ENCODE assay signal across 8 mouse cellular contexts in genomic region chr1:164631679-164632078, GRCm38 (mm10).
A peak's percentile ranks its signal among the peaks of the same experiment; 100 is the strongest.
DNase-seq lines count a peak whose midpoint lies in the region; ATAC-seq and TF ChIP-seq lines count a peak whose summit lies in the region.
"Had no signal": no experiment of that assay in that cellular context is flagged by ENCODE, and none has a peak within 500 bp of the region (broad histone marks: within the 10 kb centered on the region; RNA-seq: fewer than 3 reads in every experiment).

No protein-coding gene starts in this region.

- H3K27me3 ChIP-seq in Patski: no peaks in the 10 kb centered on the region
- H3K27me3 ChIP-seq: lung, embryonic 15.5 days had no signal

- in situ Hi-C loops in Patski (cut with MboI; ENCODE audit: low pct_unique_long_range_greater_than_20kb): no loop called here

- TF ChIP-seq CTCF in Patski (IDR thresholded peaks at IDR 0.05): no peak

- CTCF ChIA-PET in Patski (lab: Charles Lee): interaction anchor here (1.0 to 1.7 kb wide), 4 partner anchors 72 to 231 kb away, joined by 3 read pairs; partner anchors contain the start of gene Atp1b1

- peak; percentile 17 for DNase-seq in layer of hippocampus, adult 9-11 months
- no peak for DNase-seq in layer of hippocampus, postnatal 25 days (ENCODE audit: extremely low spot score in 1 of 2, low spot score in 1 of 2)
- DNase-seq in 3T3-L1 (ENCODE audit: low read depth, low spot score) (peak; percentile 98), Patski (ENCODE audit: low read depth, low spot score) (no peak)
- peak; percentile 16 to 55 for DNase-seq in heart, adult 9 months (ENCODE audit: low spot score in 2 of 2)
- DNase-seq in yolk sac, embryonic 10.5 days (ENCODE audit: low spot score): no peak
- DNase-seq in cerebellum, adult 11 months: no peak

- POLR2A ChIA-PET in Patski (lab: Charles Lee): interaction anchor here (0.6 kb wide), 1 partner anchor 174 kb away, joined by 3 read pairs; no protein-coding TSS in a partner anchor

- peak; percentile 37 for ATAC-seq in Patski

Comparison
In these comparisons a context has a peak if more than half of its experiments do, and no peak if none do; other contexts are left out.
1. DNase-seq: peak in layer of hippocampus, adult 9-11 months (single experiment), 3T3-L1 (single experiment) and heart, adult 9 months (2 of 2); none in layer of hippocampus, postnatal 25 days (0 of 2), Patski (single experiment), yolk sac, embryonic 10.5 days (single experiment) and cerebellum, adult 11 months (single experiment).